Mouse (Mus musculus): Measurements from ENCODE around the gene Kirrel. TPM values are rescaled to one million over a fixed set of nuclear protein-coding genes. Genes with fewer than 3 reads are reported as not detected.

Kirrel gene
- polyA plus RNA-seq, 1 experiment, result 1.7 TPM

DNA sequence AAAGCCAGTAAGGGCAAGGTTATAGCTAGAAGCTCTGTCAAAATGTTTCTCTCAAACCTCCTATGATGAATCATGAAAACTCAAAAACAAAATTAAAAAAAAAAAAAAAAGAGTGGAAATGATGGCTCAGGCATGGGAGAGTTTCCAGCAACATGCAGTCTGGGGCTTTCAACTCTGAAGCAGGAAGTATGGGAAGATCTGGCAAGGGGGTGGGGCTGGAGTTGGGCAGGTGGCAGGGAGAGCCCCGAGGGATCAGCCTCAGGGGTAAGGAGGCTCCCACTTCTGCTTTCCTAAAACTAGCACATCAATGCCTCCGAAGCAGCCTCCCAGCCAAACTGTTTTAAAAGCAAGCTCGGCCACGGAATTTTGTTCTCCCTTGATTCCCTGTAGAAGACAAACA is 11.4 kb downstream of the Kirrel start:
- TF ChIP-seq CTCF (IDR thresholded peaks at IDR 0.05; ENCODE audit: control insufficient read depth, insufficient read depth, low read length) (no peak), POLR2A (IDR thresholded peaks at IDR 0.05; ENCODE audit: borderline replicate concordance, control insufficient read depth, low read depth, low read length) (no peak)
- Histone ChIP-seq H3K4me1 (ENCODE audit: control insufficient read depth, insufficient read depth, low read length) (no peaks in the 10 kb centered on the region), H3K4me3 (replicated peaks; ENCODE audit: control insufficient read depth, low read depth, low read length) (no peak overlapping the region), H3K27ac (ENCODE audit: control insufficient read depth, insufficient read depth, low read depth, low read length, poor library complexity) (no peak overlapping the region)
- WGBS, result 32% methylated on average over 4 of the region's 4 CpGs

DNA sequence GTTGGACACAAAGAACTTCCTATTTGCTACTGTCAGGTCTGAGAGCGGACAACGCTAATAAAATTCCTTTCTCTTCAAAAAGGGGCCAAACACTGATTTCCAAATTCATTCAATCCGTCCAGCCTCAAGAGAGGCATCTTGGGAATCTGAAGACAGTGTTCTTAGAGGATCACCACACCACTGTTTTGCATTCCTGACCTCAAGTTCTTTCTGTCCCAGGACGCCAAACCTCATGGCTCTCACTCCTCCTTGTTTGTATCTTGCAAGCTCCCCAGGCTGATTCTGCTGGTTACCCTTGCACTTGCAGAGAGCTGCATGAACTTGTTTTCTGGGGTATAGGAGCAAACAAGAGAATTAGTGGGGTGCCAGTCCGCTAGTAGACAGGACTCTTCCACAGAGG is 12.2 kb downstream of the Kirrel start:
- WGBS, result 80% methylated on average over 5 of the region's 5 CpGs
- no peak for TF ChIP-seq POLR2A (IDR thresholded peaks at IDR 0.05; ENCODE audit: borderline replicate concordance, control insufficient read depth, low read depth, low read length)
- Histone ChIP-seq H3K4me3 (replicated peaks; ENCODE audit: control insufficient read depth, low read depth, low read length) (no peak overlapping the region), H3K27ac (ENCODE audit: control insufficient read depth, insufficient read depth, low read depth, low read length, poor library complexity) (no peak overlapping the region), H3K4me1 (ENCODE audit: control insufficient read depth, insufficient read depth, low read length) (no peaks in the 10 kb centered on the region)

DNA sequence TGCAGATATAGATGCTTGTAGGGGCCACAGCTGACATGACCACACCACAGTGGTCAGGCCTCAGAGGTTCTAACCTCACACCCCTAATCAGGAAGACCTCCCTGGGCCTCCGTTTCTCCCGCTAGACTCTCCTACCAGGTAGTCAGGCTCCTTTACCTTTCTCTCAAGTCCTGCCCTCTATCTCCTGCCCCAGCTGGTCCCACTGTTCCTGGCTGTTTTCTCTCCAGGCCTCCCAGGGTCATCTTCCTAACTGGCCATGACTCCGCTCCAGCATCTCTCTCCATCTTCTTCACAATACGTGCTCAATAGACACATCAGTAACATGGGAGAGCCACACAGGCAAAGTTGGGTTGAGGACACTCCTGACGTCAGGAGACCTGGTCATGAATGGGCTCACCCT is 12.9 kb downstream of the Kirrel start:
- H3K4me3 ChIP-seq (replicated peaks; ENCODE audit: control insufficient read depth, low read depth, low read length), result no peak overlapping the region
- no peak for TF ChIP-seq POLR2A (IDR thresholded peaks at IDR 0.05; ENCODE audit: borderline replicate concordance, control insufficient read depth, low read depth, low read length)
- TF ChIP-seq CTCF (IDR thresholded peaks at IDR 0.05; ENCODE audit: control insufficient read depth, insufficient read depth, low read length), result no peak
- no peaks in the 10 kb centered on the region for H3K4me1 ChIP-seq (ENCODE audit: control insufficient read depth, insufficient read depth, low read length)
- 83% methylated on average over 5 of the region's 5 CpGs for WGBS
- no peak overlapping the region for H3K27ac ChIP-seq (ENCODE audit: control insufficient read depth, insufficient read depth, low read depth, low read length, poor library complexity)

DNA sequence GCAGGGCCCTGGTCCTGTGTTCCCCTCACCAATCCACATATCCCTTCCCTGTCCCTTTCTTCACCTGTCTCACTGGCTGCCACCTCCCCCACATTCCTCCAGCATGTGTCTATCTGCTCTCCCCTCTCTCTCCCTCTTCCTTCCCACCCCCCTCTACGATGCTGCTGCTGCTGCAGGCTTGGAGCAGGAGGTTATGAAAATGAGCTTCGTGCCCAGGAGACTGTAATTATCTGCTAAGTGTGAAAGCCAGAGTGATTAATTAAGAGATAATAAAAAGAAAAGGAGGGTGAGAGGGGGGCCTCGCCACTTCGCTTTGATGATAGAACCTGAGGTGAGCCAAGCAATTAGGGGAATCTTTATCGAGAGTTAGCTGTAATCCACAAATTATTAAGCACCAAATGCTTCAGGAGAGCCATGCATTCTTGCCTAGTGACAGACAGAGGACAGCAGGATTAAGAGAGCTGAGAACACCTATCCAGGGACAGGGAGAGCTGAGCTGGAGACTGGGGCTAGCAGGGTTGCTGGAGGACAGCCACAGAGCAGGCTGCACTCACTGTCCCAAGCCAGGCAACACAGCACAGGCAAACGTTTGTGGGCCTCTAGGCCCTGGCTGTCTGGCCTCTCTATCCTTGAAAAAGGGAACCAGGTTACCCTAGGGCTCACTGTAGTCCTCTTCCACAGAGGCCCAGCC is 13.6 kb downstream of the Kirrel start:
- no peak overlapping the region for H3K4me3 ChIP-seq (replicated peaks; ENCODE audit: control insufficient read depth, low read depth, low read length)
- no peaks in the 10 kb centered on the region for H3K4me1 ChIP-seq (ENCODE audit: control insufficient read depth, insufficient read depth, low read length)
- H3K27ac ChIP-seq (ENCODE audit: control insufficient read depth, insufficient read depth, low read depth, low read length, poor library complexity), result no peak overlapping the region
- TF ChIP-seq CTCF (IDR thresholded peaks at IDR 0.05; ENCODE audit: control insufficient read depth, insufficient read depth, low read length) (no peak), POLR2A (IDR thresholded peaks at IDR 0.05; ENCODE audit: borderline replicate concordance, control insufficient read depth, low read depth, low read length) (no peak)
- 64% methylated on average over 6 of the region's 6 CpGs for WGBS

DNA sequence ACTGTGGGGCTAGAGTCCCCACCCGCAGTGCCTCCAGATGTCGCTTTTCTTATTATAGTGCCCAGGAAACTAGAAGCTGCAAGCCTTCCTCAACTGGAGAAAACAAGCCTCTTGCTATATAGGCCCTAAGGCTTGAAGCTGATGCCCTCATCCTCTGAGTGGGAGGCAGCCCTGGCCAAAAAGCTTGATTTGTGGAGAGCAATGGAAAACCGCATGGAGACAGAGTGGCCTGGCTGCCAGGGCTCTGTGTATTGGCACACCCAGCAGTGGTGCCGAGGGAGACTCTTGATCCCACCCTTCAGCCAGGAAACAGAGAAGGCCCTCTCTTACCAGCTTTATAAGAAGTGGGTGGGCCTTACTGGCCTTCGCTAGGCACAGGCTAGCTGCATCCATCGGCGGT is 15.4 kb downstream of the Kirrel start:
- WGBS, result 79% methylated on average over 7 of the region's 7 CpGs
- Histone ChIP-seq H3K4me1 (ENCODE audit: control insufficient read depth, insufficient read depth, low read length) (no peaks in the 10 kb centered on the region), H3K4me3 (replicated peaks; ENCODE audit: control insufficient read depth, low read depth, low read length) (no peak overlapping the region), H3K27ac (ENCODE audit: control insufficient read depth, insufficient read depth, low read depth, low read length, poor library complexity) (no peak overlapping the region)
- TF ChIP-seq POLR2A (IDR thresholded peaks at IDR 0.05; ENCODE audit: borderline replicate concordance, control insufficient read depth, low read depth, low read length) (no peak), CTCF (IDR thresholded peaks at IDR 0.05; ENCODE audit: control insufficient read depth, insufficient read depth, low read length) (no peak)

DNA sequence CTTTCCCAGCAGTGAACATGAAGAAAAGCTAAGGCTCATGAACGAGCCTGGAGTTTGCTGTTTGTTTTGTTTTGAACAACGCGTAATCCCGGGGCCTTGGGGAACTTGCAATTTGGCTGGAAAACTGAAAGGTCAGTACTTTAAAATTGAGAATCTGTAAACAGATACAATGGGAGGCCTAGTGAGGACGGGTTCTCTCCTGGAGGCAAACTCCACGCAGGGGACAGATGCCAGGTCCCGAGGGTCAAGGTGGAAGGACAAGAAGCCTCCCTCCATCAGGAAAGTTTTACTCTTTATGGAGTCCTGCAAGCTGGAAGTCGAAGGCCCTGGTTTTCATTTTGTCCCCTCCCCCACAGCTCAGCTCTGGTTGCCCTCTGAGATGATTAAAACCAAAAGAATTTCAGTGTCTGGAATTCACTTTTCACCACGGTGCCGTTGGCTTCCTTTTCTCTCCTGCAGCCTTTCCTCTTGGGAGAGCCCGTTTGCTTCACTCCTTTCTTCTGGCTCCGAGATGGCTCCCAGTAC is 16.7 kb downstream of the Kirrel start:
- 66% methylated on average over 12 of the region's 12 CpGs for WGBS
- Histone ChIP-seq H3K4me3 (replicated peaks; ENCODE audit: control insufficient read depth, low read depth, low read length) (no peak overlapping the region), H3K27ac (ENCODE audit: control insufficient read depth, insufficient read depth, low read depth, low read length, poor library complexity) (no peak overlapping the region), H3K4me1 (ENCODE audit: control insufficient read depth, insufficient read depth, low read length) (no peaks in the 10 kb centered on the region)
- TF ChIP-seq CTCF (IDR thresholded peaks at IDR 0.05; ENCODE audit: control insufficient read depth, insufficient read depth, low read length), result no peak
- no peak for TF ChIP-seq POLR2A (IDR thresholded peaks at IDR 0.05; ENCODE audit: borderline replicate concordance, control insufficient read depth, low read depth, low read length)

DNA sequence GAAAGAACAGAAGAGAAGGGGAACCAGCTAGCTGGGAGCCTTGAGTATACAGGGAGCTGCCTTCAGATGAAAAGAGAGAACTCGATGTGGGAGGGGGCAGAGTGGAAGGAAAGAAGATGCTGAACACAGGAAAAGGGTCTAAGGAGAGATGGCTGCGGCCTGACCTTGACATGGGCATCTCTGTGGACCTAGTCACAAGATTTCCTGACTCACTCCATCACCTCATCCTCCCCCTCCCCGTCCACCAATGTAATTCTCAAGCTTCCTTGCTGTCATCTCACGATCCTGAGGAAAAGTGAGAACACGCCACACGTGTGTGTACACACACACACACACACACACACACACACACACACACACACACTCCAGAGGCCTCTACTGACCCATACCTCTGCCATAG is 17.2 kb downstream of the Kirrel start:
- Histone ChIP-seq H3K4me1 (ENCODE audit: control insufficient read depth, insufficient read depth, low read length) (no peaks in the 10 kb centered on the region), H3K27ac (ENCODE audit: control insufficient read depth, insufficient read depth, low read depth, low read length, poor library complexity) (no peak overlapping the region), H3K4me3 (replicated peaks; ENCODE audit: control insufficient read depth, low read depth, low read length) (no peak overlapping the region)
- 58% methylated on average over 6 of the region's 6 CpGs for WGBS
- TF ChIP-seq CTCF (IDR thresholded peaks at IDR 0.05; ENCODE audit: control insufficient read depth, insufficient read depth, low read length), result no peak
- no peak for TF ChIP-seq POLR2A (IDR thresholded peaks at IDR 0.05; ENCODE audit: borderline replicate concordance, control insufficient read depth, low read depth, low read length)

DNA sequence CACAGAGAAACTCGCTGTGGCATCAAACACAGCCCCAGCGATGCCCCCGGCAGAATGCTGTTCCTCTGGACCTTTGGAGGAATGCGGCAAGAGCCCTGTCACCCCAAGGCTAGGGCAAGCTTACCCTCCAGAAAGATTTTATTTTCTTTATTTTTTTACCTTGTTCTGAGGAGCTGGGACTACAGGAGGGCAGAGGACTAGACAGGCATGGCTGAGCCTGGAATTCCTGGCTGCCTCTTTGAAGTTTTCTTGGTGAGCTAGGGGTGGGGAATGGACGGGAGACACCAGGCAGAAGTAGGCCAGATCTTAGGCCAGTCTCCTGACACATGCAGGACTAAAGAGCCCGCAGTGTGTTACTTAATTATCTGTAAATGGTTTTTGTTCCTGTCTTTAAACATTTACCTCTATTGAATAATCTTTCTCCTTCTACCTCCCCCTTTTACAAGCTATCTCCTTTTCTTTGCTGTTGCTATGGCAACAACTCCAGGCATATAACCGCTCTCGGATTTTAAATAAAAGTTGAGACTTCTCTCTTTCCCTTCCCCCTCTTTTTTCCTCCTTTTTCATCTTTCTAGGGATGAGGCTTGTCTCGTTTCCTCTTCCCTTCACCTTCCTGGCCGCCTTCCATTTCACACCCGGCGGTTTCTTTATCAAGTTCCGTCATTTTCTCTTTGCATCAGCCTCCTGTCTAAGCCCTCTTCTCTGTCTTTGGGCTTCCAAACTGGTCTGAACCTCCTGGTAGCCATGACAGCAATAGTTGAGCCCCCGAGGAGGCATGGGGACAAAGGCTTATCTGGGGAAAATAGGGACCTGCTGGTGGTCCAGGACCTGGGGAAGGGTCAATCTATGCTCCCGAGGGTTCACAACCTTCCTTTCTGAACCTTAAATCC is 19.9 kb downstream of the Kirrel start:
- TF ChIP-seq CTCF (IDR thresholded peaks at IDR 0.05; ENCODE audit: control insufficient read depth, insufficient read depth, low read length) (no peak), POLR2A (IDR thresholded peaks at IDR 0.05; ENCODE audit: borderline replicate concordance, control insufficient read depth, low read depth, low read length) (no peak)
- no peak overlapping the region for H3K27ac ChIP-seq (ENCODE audit: control insufficient read depth, insufficient read depth, low read depth, low read length, poor library complexity)
- no peaks in the 10 kb centered on the region for H3K4me1 ChIP-seq (ENCODE audit: control insufficient read depth, insufficient read depth, low read length)
- no peak overlapping the region for H3K4me3 ChIP-seq (replicated peaks; ENCODE audit: control insufficient read depth, low read depth, low read length)
- 82% methylated on average over 15 of the region's 15 CpGs for WGBS

Measured in bone marrow, adult 2 months (tissue).